Mouse (Mus musculus): ENCODE measurements at regions not wholly inside any gene's neighbourhood (a gene's known extent, or its start where the extent isn't known, plus 50 kb on each side); places are given as distances from the start of the nearest gene placed in this dataset.
A peak's percentile ranks its signal among the peaks of the same experiment; 100 is the strongest.

- no peak for ATAC-seq (replicated peaks in 1 of 2; ENCODE audit: insufficient read depth in 1 of 2, low FRiP score in 2 of 2, low TSS enrichment in 1 of 2, low read depth in 1 of 2, poor library complexity in 2 of 2, severe bottlenecking in 2 of 2)
Observed at GRCm38 (mm10) chr7:94414351-94414750, 1334.7 kb downstream of the Fam181b start.

GRCm38 (mm10) chr7:94415319-94415718 lies 1335.7 kb downstream of the Fam181b start:
- ATAC-seq (replicated peaks in 1 of 2; ENCODE audit: insufficient read depth in 1 of 2, low FRiP score in 2 of 2, low TSS enrichment in 1 of 2, low read depth in 1 of 2, poor library complexity in 2 of 2, severe bottlenecking in 2 of 2), result peak; percentile 95 to 96

- no peak for ATAC-seq (replicated peaks in 1 of 2; ENCODE audit: insufficient read depth in 1 of 2, low FRiP score in 2 of 2, low TSS enrichment in 1 of 2, low read depth in 1 of 2, poor library complexity in 2 of 2, severe bottlenecking in 2 of 2)
Observed at GRCm38 (mm10) chr7:94431470-94431869, 1351.8 kb downstream of the Fam181b start.

Data from hematopoietic stem cell, adult 5-6 weeks (primary cell).